Mouse (Mus musculus): ENCODE measurements around the gene Msh6. TPM values are rescaled to one million over a fixed set of nuclear protein-coding genes. Genes with fewer than 3 reads are reported as not detected.

The Msh6 gene
- 44.1 TPM for polyA plus RNA-seq (2017; shearing (Covaris generic))

GRCm38 (mm10) chr17:87974629-87975228 lies at the start of gene Msh6:
Gene Msh6 (plus strand): TSS chr17:87975062.

Other genes with a start within 250 kb of the Msh6 start
- not detected for gene Kcnk12, start 177.1 kb upstream of the Msh6 start, polyA plus RNA-seq (2017; shearing (Covaris generic))
- not detected for gene Rpl36-ps4, start 54.1 kb upstream of the Msh6 start, polyA plus RNA-seq (2017; shearing (Covaris generic))
- gene Fbxo11, start 90.2 kb downstream of the Msh6 start, polyA plus RNA-seq (2017; shearing (Covaris generic)) = 8.6 TPM